Mouse (Mus musculus) erythroblast, embryonic 14.5 days (primary cell): ENCODE measurements around the gene Slc38a9. TPM values are rescaled to one million over a fixed set of nuclear protein-coding genes. Genes with fewer than 3 reads are reported as not detected.

Experiments used
- H3K27me3 ChIP-seq: 2 replicates; pipeline ENCODE4 v1.6.1; 2012; ENCODE audit warnings: inconsistent platforms; ENCODE audit not compliant: control insufficient read depth
- H3K36me3 ChIP-seq: 2 replicates; pipeline ENCODE4 v1.6.1; 2012; ENCODE audit warnings: mild to moderate bottlenecking, inconsistent platforms; ENCODE audit not compliant: control insufficient read depth
- H3K4me1 ChIP-seq: 2 replicates; pipeline ENCODE4 v1.6.1; 2012; ENCODE audit warnings: inconsistent platforms; ENCODE audit not compliant: control insufficient read depth
- H3K4me3 ChIP-seq: replicated peaks from 2 replicates; pipeline ENCODE3; 2012; ENCODE audit warnings: moderate library complexity, mild to moderate bottlenecking, inconsistent platforms
- H3K9me3 ChIP-seq: 2 replicates; pipeline ENCODE4 v1.6.1; 2012; ENCODE audit warnings: low read length, inconsistent platforms, mixed read lengths; ENCODE audit not compliant: control insufficient read depth
- GATA1 ChIP-seq: IDR thresholded peaks from 2 replicates; pipeline ENCODE4 v1.6.1; 2012; ENCODE audit warnings: low read length, inconsistent platforms, mixed read lengths
- TAL1 ChIP-seq: IDR thresholded peaks from 3 replicates; pipeline ENCODE4 v1.6.1; 2012; ENCODE audit warnings: low read length, inconsistent platforms, mixed read lengths
- polyA plus RNA-seq: library from polyadenylated mRNA; stranded (reverse); fragments of >175 nt; gene quantifications from 2 replicates; pipeline ENCODE4 v1.2.3, GENCODE M21; 2012

Slc38a9 gene
- polyA plus RNA-seq, 1 experiment, result 0.39 TPM

- TF ChIP-seq TAL1, result no peak
- no peaks in the 10 kb centered on the region for H3K36me3 ChIP-seq
These were observed 98.1 kb downstream of the Slc38a9 start for GRCm38 (mm10) chr13:112758546-112759090.

GRCm38 (mm10) chr13:112759364-112759763 is 98.8 kb downstream of the Slc38a9 start:
- Histone ChIP-seq H3K4me1 (peaks cover 77% of the 10 kb centered on the region), H3K36me3 (peaks cover 3% of the 10 kb centered on the region), H3K9me3 (no peaks in the 10 kb centered on the region), H3K4me3 (no peak overlapping the region), H3K27me3 (no peaks in the 10 kb centered on the region)
- no peak for TF ChIP-seq TAL1
- TF ChIP-seq GATA1, result no peak

More at GRCm38 (mm10) chr13:112758546-112759090, 98.1 kb downstream of the Slc38a9 start:
- Histone ChIP-seq H3K9me3 (no peaks in the 10 kb centered on the region), H3K4me3 (no peak overlapping the region), H3K4me1 (peaks cover 76% of the 10 kb centered on the region), H3K27me3 (no peaks in the 10 kb centered on the region)

- TF ChIP-seq TAL1, result no peak
- no peak for TF ChIP-seq GATA1
These were observed 99.4 kb downstream of the Slc38a9 start for GRCm38 (mm10) chr13:112759777-112760537.

GRCm38 (mm10) chr13:112760538-112760881 is 100.0 kb downstream of the Slc38a9 start:
- Histone ChIP-seq H3K4me1 (peaks cover 84% of the 10 kb centered on the region), H3K27me3 (no peaks in the 10 kb centered on the region), H3K36me3 (peaks cover 3% of the 10 kb centered on the region), H3K9me3 (no peaks in the 10 kb centered on the region), H3K4me3 (no peak overlapping the region)
- TF ChIP-seq TAL1 (no peak), GATA1 (no peak)

More at GRCm38 (mm10) chr13:112759777-112760537, 99.4 kb downstream of the Slc38a9 start:
- no peak overlapping the region for H3K4me3 ChIP-seq
- H3K9me3 ChIP-seq, result no peaks in the 10 kb centered on the region
- no peaks in the 10 kb centered on the region for H3K27me3 ChIP-seq
- peaks cover 3% of the 10 kb centered on the region for H3K36me3 ChIP-seq
- peaks cover 81% of the 10 kb centered on the region for H3K4me1 ChIP-seq

- Histone ChIP-seq H3K9me3 (peaks cover 2% of the 10 kb centered on the region; the same call in 1 of the 2 replicates), H3K4me1 (peaks cover 82% of the 10 kb centered on the region), H3K27me3 (no peaks in the 10 kb centered on the region), H3K36me3 (peaks cover 3% of the 10 kb centered on the region), H3K4me3 (no peak overlapping the region)
- no peak for TF ChIP-seq GATA1
- no peak for TF ChIP-seq TAL1
These were observed 101.2 kb downstream of the Slc38a9 start for GRCm38 (mm10) chr13:112761787-112762186.

GRCm38 (mm10) chr13:112762548-112762947 is 102.0 kb downstream of the Slc38a9 start:
- H3K36me3 ChIP-seq, result peaks cover 5% of the 10 kb centered on the region
- H3K4me3 ChIP-seq, result no peak overlapping the region
- TF ChIP-seq GATA1 (no peak), TAL1 (no peak)
- peaks cover 8% of the 10 kb centered on the region for H3K9me3 ChIP-seq
- H3K4me1 ChIP-seq, result peaks cover 78% of the 10 kb centered on the region
- H3K27me3 ChIP-seq, result no peaks in the 10 kb centered on the region

GRCm38 (mm10) chr13:112763531-112764091 is 103.1 kb downstream of the Slc38a9 start:
- H3K27me3 ChIP-seq, result no peaks in the 10 kb centered on the region
- H3K36me3 ChIP-seq, result peaks cover 8% of the 10 kb centered on the region
- H3K4me1 ChIP-seq, result peaks cover 69% of the 10 kb centered on the region
- TF ChIP-seq TAL1 (peak; percentile 50; the same call in 2 of the 3 replicates), GATA1 (peak; percentile 76)
- peak overlapping the region; percentile 42 for H3K4me3 ChIP-seq
- H3K9me3 ChIP-seq, result peaks cover 12% of the 10 kb centered on the region

- Histone ChIP-seq H3K4me1 (peaks cover 62% of the 10 kb centered on the region), H3K36me3 (peaks cover 8% of the 10 kb centered on the region), H3K9me3 (peaks cover 12% of the 10 kb centered on the region), H3K27me3 (no peaks in the 10 kb centered on the region), H3K4me3 (no peak overlapping the region)
- no peak for TF ChIP-seq GATA1
- TF ChIP-seq TAL1, result no peak
These were observed 104.0 kb downstream of the Slc38a9 start for GRCm38 (mm10) chr13:112764556-112764955.

GRCm38 (mm10) chr13:112765654-112766053 is 105.1 kb downstream of the Slc38a9 start:
- peaks cover 12% of the 10 kb centered on the region for H3K9me3 ChIP-seq
- no peak overlapping the region for H3K4me3 ChIP-seq
- no peak for TF ChIP-seq GATA1
- TF ChIP-seq TAL1, result no peak
- peaks cover 8% of the 10 kb centered on the region for H3K36me3 ChIP-seq
- no peaks in the 10 kb centered on the region for H3K27me3 ChIP-seq
- peaks cover 56% of the 10 kb centered on the region for H3K4me1 ChIP-seq
